Mouse (Mus musculus) sigmoid colon, adult 10 weeks (tissue): ENCODE results near the gene Sox11. TPM values are rescaled to one million over a fixed set of nuclear protein-coding genes. Genes with fewer than 3 reads are reported as not detected.

Experiments used
- polyA plus RNA-seq: library from polyadenylated mRNA; stranded (reverse); fragments of 350-450 nt; fragmentation: Illumina TruSeq; extraction: RNeasy Lipid Tissue Mini Kit (QIAGEN cat#74804); gene quantifications from one replicate; pipeline ENCODE4 v1.2.3, GENCODE M21; 2014; ENCODE audit warnings: low read depth, low replicate concordance

Gene Sox11
- 0.13 TPM for polyA plus RNA-seq

GRCm38 (mm10) chr12:27341871-27342690, at the start of gene Sox11:
Gene Sox11, minus strand, starts transcription at chr12:27342574.

